Comparison of ENCODE assay signal across 22 mouse cellular contexts in genomic region chr11:88986616-88987015, GRCm38 (mm10). TPM values are rescaled to one million over a fixed set of nuclear protein-coding genes. Genes with fewer than 3 reads are reported as not detected.
"Had no signal": no experiment of that assay in that cellular context is flagged by ENCODE, and none has a peak within 500 bp of the region (broad histone marks: within the 10 kb centered on the region; RNA-seq: fewer than 3 reads in every experiment).

No protein-coding gene starts in this region.

- H3K4me2 ChIP-seq: limb, embryonic 13.5 days; midbrain, embryonic 11.5 days; midbrain, embryonic 15.5 days; neural tube, embryonic 13.5 days had no signal

- H3K9ac ChIP-seq: limb, embryonic 13.5 days; midbrain, embryonic 15.5 days; neural tube, embryonic 13.5 days had no signal

- H3K27me3 ChIP-seq: limb, embryonic 13.5 days; megakaryocyte, embryonic 14.5 days; midbrain, embryonic 15.5 days; neural tube, embryonic 13.5 days had no signal

- DNase-seq: kidney, adult 8-10 months; kidney, postnatal 36 days; left cerebral cortex, postnatal 4 days; lung, adult 18-20 months; lung, postnatal 10 days; lung, postnatal 4 days; retina, postnatal 1 day; right cerebral cortex, postnatal 14 days; thymus, postnatal 4 days had no signal

- H3K9me3 ChIP-seq: limb, embryonic 13.5 days; megakaryocyte, embryonic 14.5 days; midbrain, embryonic 15.5 days; neural tube, embryonic 13.5 days had no signal

- H3K4me3 ChIP-seq: limb, embryonic 13.5 days; megakaryocyte, embryonic 14.5 days; midbrain, embryonic 15.5 days; neural tube, embryonic 13.5 days had no signal

- ATAC-seq: intestine, embryonic 16.5 days; midbrain, embryonic 15.5 days had no signal

- H3K27ac ChIP-seq: kidney, postnatal 0 days; limb, embryonic 13.5 days; midbrain, embryonic 15.5 days; neural tube, embryonic 13.5 days had no signal

- H3K4me1 ChIP-seq: limb, embryonic 13.5 days; megakaryocyte, embryonic 14.5 days; midbrain, embryonic 15.5 days; neural tube, embryonic 13.5 days had no signal

RNA-seq across cellular contexts. Expression of gene Elobl, which starts 19.9 kb away (rescaled TPM):
- total RNA-seq: layer of hippocampus, adult 18-20 months; layer of hippocampus, postnatal 14 days; left cerebral cortex, adult 18-20 months; left cerebral cortex, postnatal 10 days; left cerebral cortex, postnatal 4 days; liver, adult 2 months had no signal
- polyA plus RNA-seq: intestine, embryonic 16.5 days; kidney, postnatal 0 days; limb, embryonic 13.5 days; midbrain, embryonic 11.5 days; midbrain, embryonic 15.5 days; neural tube, embryonic 13.5 days; stomach, embryonic 16.5 days had no signal
